15 mouse cellular contexts compared by ENCODE assay signal in the genomic region with DNA sequence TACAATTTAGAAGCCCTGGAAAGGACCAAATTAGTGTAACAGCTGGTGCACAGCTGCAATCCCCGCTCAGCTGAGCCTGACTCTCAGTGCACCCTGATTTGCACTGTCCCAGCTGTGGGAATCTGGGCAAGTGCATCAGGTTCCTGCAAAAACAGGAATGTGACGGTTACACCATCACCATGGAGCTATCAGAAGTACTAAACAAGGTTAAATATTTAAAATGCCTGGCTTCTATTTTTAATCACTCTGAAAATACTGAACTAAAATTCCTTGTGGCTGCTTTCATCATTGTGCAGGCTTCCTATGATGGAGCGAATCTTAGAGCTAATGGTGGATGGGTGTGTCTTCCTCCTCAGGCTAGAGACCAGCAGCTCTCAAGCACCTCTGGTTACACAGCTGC. TPM values are rescaled to one million over a fixed set of nuclear protein-coding genes. Genes with fewer than 3 reads are reported as not detected.
A peak's percentile ranks its signal among the peaks of the same experiment; 100 is the strongest.
DNase-seq lines count a peak whose midpoint lies in the region; ATAC-seq and TF ChIP-seq lines count a peak whose summit lies in the region.
"Had no signal": no experiment of that assay in that cellular context is flagged by ENCODE, and none has a peak within 500 bp of the region (broad histone marks: within the 10 kb centered on the region; RNA-seq: fewer than 3 reads in every experiment).

No protein-coding gene starts in this region.

- WGBS in lung, adult 2 months: 47% methylated on average over 3 of the region's 3 CpGs
- WGBS in heart, embryonic 11.5 days (ENCODE audit: insufficient replicate concordance): 46% methylated on average over 3 of the region's 3 CpGs
- WGBS in limb, embryonic 11.5 days: 77% methylated on average over 3 of the region's 3 CpGs
- 82% methylated on average over 3 of the region's 3 CpGs for WGBS in liver, embryonic 11.5 days

- ATAC-seq in heart, embryonic 11.5 days (replicated peaks; ENCODE audit: insufficient number of reproducible peaks, low FRiP score, low TSS enrichment): no peak
- ATAC-seq in limb, embryonic 11.5 days (ENCODE audit: insufficient number of reproducible peaks, low FRiP score, low TSS enrichment, low read depth): no peak
- ATAC-seq in liver, embryonic 11.5 days (replicated peaks; ENCODE audit: low FRiP score): no peak
- ATAC-seq: CD4-positive, CD25-positive, alpha-beta regulatory T cell, adult 4 months; hindbrain, postnatal 0 days had no signal

- no peak for TF ChIP-seq POLR2A in lung, adult 2 months (IDR thresholded peaks at IDR 0.05; ENCODE audit: borderline replicate concordance, extremely low read depth, low read depth, low read length)

- H3K9ac ChIP-seq in heart, embryonic 11.5 days (ENCODE audit: low read depth, low read length): no peak overlapping the region
- H3K9ac ChIP-seq in limb, embryonic 11.5 days (ENCODE audit: low read length): no peak overlapping the region
- no peak overlapping the region for H3K9ac ChIP-seq in liver, embryonic 11.5 days (ENCODE audit: low read depth, low read length)
- H3K9ac ChIP-seq: kidney, embryonic 15.5 days; liver, embryonic 15.5 days; midbrain, embryonic 12.5 days; neural tube, embryonic 12.5 days had no signal

- H3K4me2 ChIP-seq in heart, embryonic 11.5 days: no peak overlapping the region
- H3K4me2 ChIP-seq in limb, embryonic 11.5 days (ENCODE audit: low read depth, severe bottlenecking): no peak overlapping the region
- no peak overlapping the region for H3K4me2 ChIP-seq in liver, embryonic 11.5 days
- H3K4me2 ChIP-seq: kidney, embryonic 15.5 days; liver, embryonic 15.5 days; midbrain, embryonic 12.5 days; neural tube, embryonic 12.5 days had no signal

- peak overlapping the region; percentile 22; the same call in 1 of the 2 replicates for H3K27ac ChIP-seq in heart, embryonic 11.5 days (ENCODE audit: low read depth, low read length)
- H3K27ac ChIP-seq in limb, embryonic 11.5 days (replicated peaks; ENCODE audit: low read depth, low read length): no peak overlapping the region
- no peak overlapping the region for H3K27ac ChIP-seq in liver, embryonic 11.5 days (ENCODE audit: low read depth, low read length)
- H3K27ac ChIP-seq: hindbrain, postnatal 0 days; kidney, embryonic 15.5 days; left cerebral cortex, adult 2 months; liver, embryonic 15.5 days; midbrain, embryonic 12.5 days; neural tube, embryonic 12.5 days had no signal

- H3K4me3 ChIP-seq in lung, adult 2 months (replicated peaks; ENCODE audit: extremely low read depth, low read depth, low read length): no peak overlapping the region
- H3K4me3 ChIP-seq in heart, embryonic 11.5 days (ENCODE audit: low read depth, low read length): no peak overlapping the region
- H3K4me3 ChIP-seq in limb, embryonic 11.5 days (ENCODE audit: low read depth, low read length): no peak overlapping the region
- H3K4me3 ChIP-seq in liver, embryonic 11.5 days (ENCODE audit: low read depth, low read length): no peak overlapping the region
- H3K4me3 ChIP-seq: kidney, embryonic 15.5 days; left cerebral cortex, adult 2 months; liver, embryonic 15.5 days; midbrain, embryonic 12.5 days; neural tube, embryonic 12.5 days had no signal

- no peaks in the 10 kb centered on the region for H3K9me3 ChIP-seq in heart, embryonic 11.5 days (replicated peaks; ENCODE audit: control insufficient read depth, low read length)
- no peaks in the 10 kb centered on the region for H3K9me3 ChIP-seq in limb, embryonic 11.5 days (ENCODE audit: control insufficient read depth, low read length)
- H3K9me3 ChIP-seq in liver, embryonic 11.5 days (ENCODE audit: control insufficient read depth, low read length): no peaks in the 10 kb centered on the region
- H3K9me3 ChIP-seq: kidney, embryonic 15.5 days; liver, embryonic 15.5 days; midbrain, embryonic 12.5 days; neural tube, embryonic 12.5 days had no signal

- H3K36me3 ChIP-seq in heart, embryonic 11.5 days (ENCODE audit: control insufficient read depth, insufficient read depth, low read length): no peaks in the 10 kb centered on the region
- no peaks in the 10 kb centered on the region for H3K36me3 ChIP-seq in limb, embryonic 11.5 days (ENCODE audit: control insufficient read depth, insufficient read depth, low read length)
- no peaks in the 10 kb centered on the region for H3K36me3 ChIP-seq in liver, embryonic 11.5 days (ENCODE audit: control insufficient read depth, insufficient read depth, low read length)
- H3K36me3 ChIP-seq: kidney, embryonic 15.5 days; liver, embryonic 15.5 days; neural tube, embryonic 12.5 days had no signal

- no peaks in the 10 kb centered on the region for H3K27me3 ChIP-seq in heart, embryonic 11.5 days (ENCODE audit: control insufficient read depth, insufficient read depth, low read length)
- no peaks in the 10 kb centered on the region for H3K27me3 ChIP-seq in limb, embryonic 11.5 days (ENCODE audit: control insufficient read depth, insufficient read depth, low read length)
- no peaks in the 10 kb centered on the region for H3K27me3 ChIP-seq in liver, embryonic 11.5 days (replicated peaks; ENCODE audit: control insufficient read depth, insufficient read depth, low read length)
- H3K27me3 ChIP-seq: kidney, embryonic 15.5 days; liver, embryonic 15.5 days; midbrain, embryonic 12.5 days; neural tube, embryonic 12.5 days had no signal

- peak; percentile 14 to 51 for DNase-seq in lung, adult 18-20 months
- DNase-seq in lung, adult 2 months: no peak
- DNase-seq in limb, embryonic 11.5 days (ENCODE audit: low spot score): peak; percentile 18
- no peak for DNase-seq in cerebellum, postnatal 14 days
- no peak for DNase-seq in liver, embryonic 11.5 days (ENCODE audit: low spot score)
- no peak for DNase-seq in adrenal gland, postnatal 14 days
- DNase-seq: thymus, postnatal 4 days had no signal

- TF ChIP-seq CTCF in lung, adult 2 months (IDR thresholded peaks at IDR 0.05; ENCODE audit: insufficient read depth, low read length): no peak

- H3K4me1 ChIP-seq in lung, adult 2 months (ENCODE audit: control insufficient read depth, insufficient read depth, low read length): peaks cover 8% of the 10 kb centered on the region
- H3K4me1 ChIP-seq in heart, embryonic 11.5 days (ENCODE audit: control insufficient read depth, insufficient read depth, low read length): peaks cover 56% of the 10 kb centered on the region
- H3K4me1 ChIP-seq in limb, embryonic 11.5 days (ENCODE audit: control insufficient read depth, insufficient read depth, low read length): peaks cover 16% of the 10 kb centered on the region
- H3K4me1 ChIP-seq in liver, embryonic 11.5 days (replicated peaks; ENCODE audit: control insufficient read depth, insufficient read depth, low read length): peaks cover 46% of the 10 kb centered on the region

RNA-seq across cellular contexts. Expression of a gene that starts 29.3 kb away (rescaled TPM):
- 19.4 and 33.4 TPM in 2 replicates for polyA plus RNA-seq in lung, adult 2 months (2012; rRNA removed)
- 19.3 and 20.4 TPM in 2 replicates for polyA plus RNA-seq in heart, embryonic 11.5 days (2014; fragmentation: Nextera tagmentation; extraction: Ambion mirVana)
- 16.3 and 16.9 TPM in 2 replicates for polyA plus RNA-seq in limb, embryonic 11.5 days (2014; fragmentation: Nextera tagmentation; extraction: Ambion mirVana)
- polyA plus RNA-seq in liver, embryonic 11.5 days (2014; fragmentation: Nextera tagmentation; extraction: Ambion mirVana): 14.2 and 15.3 TPM in 2 replicates
- total RNA-seq in adrenal gland, postnatal 14 days (2021): 59.0 and 62.5 TPM in 2 replicates

Comparison
In these comparisons a context has a peak if more than half of its experiments do, and no peak if none do; other contexts are left out.
1. DNase-seq: peak in lung, adult 18-20 months (2 of 2) and limb, embryonic 11.5 days (single experiment); none in lung, adult 2 months (single experiment), cerebellum, postnatal 14 days (0 of 2), liver, embryonic 11.5 days (single experiment) and adrenal gland, postnatal 14 days (single experiment).